Mouse (Mus musculus) embryonic facial prominence, embryonic 13.5 days (tissue): ENCODE measurements around the gene Nradd. TPM values are rescaled to one million over a fixed set of nuclear protein-coding genes. Genes with fewer than 3 reads are reported as not detected.

Source experiments
- ATAC-seq: fragments of 200-750 bp; cut with Nextera tagmentation; 2 replicates; pipeline ENCODE4 v1.8.0; 2017; ENCODE audit warnings: low read depth; ENCODE audit not compliant: insufficient number of reproducible peaks, insufficient read depth, low FRiP score, low TSS enrichment
- H3K27ac ChIP-seq: fragments of 300-500 bp; sonication (generic); 2 replicates; pipeline ENCODE4 v1.5.1; 2015; ENCODE audit warnings: moderate library complexity, mild to moderate bottlenecking, inconsistent platforms
- H3K27me3 ChIP-seq: fragments of 300-500 bp; sonication (generic); 2 replicates; pipeline ENCODE4 v1.6.1; 2015; ENCODE audit warnings: mild to moderate bottlenecking, inconsistent platforms
- H3K36me3 ChIP-seq: fragments of 300-500 bp; sonication (generic); 2 replicates; pipeline ENCODE4 v1.6.1; 2015; ENCODE audit warnings: mild to moderate bottlenecking, inconsistent platforms
- H3K4me1 ChIP-seq: fragments of 300-500 bp; sonication (generic); 2 replicates; pipeline ENCODE4 v1.6.1; 2015; ENCODE audit warnings: inconsistent platforms
- H3K4me2 ChIP-seq: fragments of 300-500 bp; sonication (generic); 2 replicates; pipeline ENCODE4 v1.6.1; 2015; ENCODE audit warnings: moderate library complexity, mild to moderate bottlenecking, inconsistent platforms
- H3K4me3 ChIP-seq: fragments of 300-500 bp; sonication (generic); 2 replicates; pipeline ENCODE4 v1.5.1; 2015; ENCODE audit warnings: mild to moderate bottlenecking, inconsistent platforms
- H3K9ac ChIP-seq: fragments of 300-500 bp; sonication (generic); 2 replicates; pipeline ENCODE4 v1.6.1; 2015; ENCODE audit warnings: mild to moderate bottlenecking, inconsistent platforms
- H3K9me3 ChIP-seq: fragments of 300-500 bp; sonication (generic); 2 replicates; pipeline ENCODE4 v1.6.1; 2016; ENCODE audit warnings: inconsistent platforms
- WGBS: fragments of 180-500 bp; shearing (Covaris S2); methylation state at CpG from one replicate; pipeline ENCODE4 v1.1.7; 2015; ENCODE audit warnings: mixed read lengths; 5-methylcytosine and 5-hydroxymethylcytosine counted together
- polyA plus RNA-seq: library from polyadenylated mRNA; unstranded; fragments of >200 nt; fragmentation: Nextera tagmentation; extraction: Ambion mirVana; gene quantifications from 2 replicates; pipeline ENCODE4 v1.2.1, GENCODE M21; 2015

Gene Nradd
- polyA plus RNA-seq, 1 experiment from 2014 or later: 77.5 TPM

- Histone ChIP-seq H3K27me3 (peaks cover 53% of the 10 kb centered on the region), H3K36me3 (no peaks in the 10 kb centered on the region), H3K4me1 (peaks cover 17% of the 10 kb centered on the region), H3K9ac (no peak overlapping the region), H3K27ac (no peak overlapping the region), H3K4me3 (no peak overlapping the region), H3K4me2 (no peak overlapping the region), H3K9me3 (no peaks in the 10 kb centered on the region)
- 81% methylated on average over 15 of the region's 15 CpGs for WGBS
- no peak for ATAC-seq
These were observed 5.9 kb upstream of the Nradd start for GRCm38 (mm10) chr9:110630171-110630570.

DNA sequence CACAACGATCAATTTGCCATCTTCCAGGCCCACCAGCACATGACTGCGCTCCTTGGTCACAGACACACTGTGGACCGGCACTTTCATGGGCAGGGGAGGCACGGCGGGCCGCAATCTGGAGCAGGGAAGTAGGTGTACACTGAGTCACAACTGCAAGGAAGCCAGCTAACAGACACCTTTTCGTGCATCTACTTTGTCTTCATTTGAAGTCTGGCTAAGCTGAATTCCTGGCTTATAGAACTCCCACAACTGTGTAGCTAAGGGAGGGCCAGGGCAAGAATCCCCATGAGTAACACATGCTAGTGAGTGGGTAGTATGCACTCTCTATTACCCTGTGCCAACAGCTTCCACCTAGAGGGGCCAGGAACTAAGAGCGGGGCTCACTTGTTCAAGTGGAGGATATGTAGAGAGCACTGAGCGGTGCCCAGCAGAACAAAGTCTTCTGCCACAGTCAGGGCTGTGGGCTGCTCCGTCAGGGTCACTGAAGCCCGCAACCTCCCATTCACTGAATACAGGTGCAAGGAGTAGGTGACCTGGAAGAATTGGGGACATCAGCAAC lies 1.2 kb upstream of the Nradd start:
- ATAC-seq: no peak
- Histone ChIP-seq H3K9me3 (no peaks in the 10 kb centered on the region), H3K9ac (peak overlapping the region; percentile 78), H3K4me3 (peak overlapping the region; percentile 61), H3K36me3 (peaks cover 25% of the 10 kb centered on the region), H3K4me1 (peaks cover 29% of the 10 kb centered on the region), H3K4me2 (peak overlapping the region; percentile 96), H3K27ac (peak overlapping the region; percentile 96), H3K27me3 (peaks cover 6% of the 10 kb centered on the region)
- 66% methylated on average over 11 of the region's 11 CpGs for WGBS

DNA sequence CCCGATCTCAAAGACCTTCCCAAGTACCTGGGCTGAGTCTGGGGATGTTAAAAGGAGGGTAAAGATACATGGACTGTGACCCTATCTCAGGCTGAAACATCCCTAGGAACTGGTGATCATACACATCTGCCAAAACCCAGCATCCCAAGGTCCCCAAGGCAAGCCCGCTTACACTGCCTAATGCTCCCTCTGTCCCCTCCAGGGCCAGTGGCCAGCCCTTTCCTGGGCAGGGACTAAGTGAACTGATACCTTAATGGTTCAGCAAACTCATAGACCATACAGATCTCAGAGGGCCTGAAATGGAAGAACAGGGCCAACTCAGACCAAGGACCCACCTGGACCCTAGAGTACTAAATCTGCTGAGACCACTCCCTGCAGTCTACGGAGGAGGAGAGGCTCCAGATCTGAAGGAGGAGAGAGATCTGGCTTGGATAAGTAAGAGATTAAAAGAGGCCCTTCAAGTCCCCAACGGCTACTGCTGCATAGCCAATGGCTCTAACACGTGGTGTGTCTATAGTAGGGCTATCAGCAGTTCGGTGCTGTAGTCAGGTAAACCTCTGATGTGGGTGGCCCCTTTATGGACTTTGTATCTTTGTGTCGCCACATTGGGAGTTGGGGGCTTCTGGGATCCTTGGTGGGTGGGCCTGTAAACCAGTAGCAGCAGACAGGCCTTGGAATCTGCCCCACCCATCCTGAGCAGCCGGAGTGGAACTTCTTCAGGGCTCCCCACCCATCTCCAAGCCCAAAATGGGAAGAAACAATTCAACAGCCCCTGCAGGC lies 646 bp downstream of the Nradd start:
- Histone ChIP-seq H3K36me3 (peaks cover 43% of the 10 kb centered on the region), H3K27ac (peak overlapping the region; percentile 96), H3K4me2 (peak overlapping the region; percentile 96), H3K9ac (peak overlapping the region; percentile 78), H3K4me3 (peak overlapping the region; percentile 61), H3K9me3 (no peaks in the 10 kb centered on the region), H3K27me3 (no peaks in the 10 kb centered on the region), H3K4me1 (peaks cover 29% of the 10 kb centered on the region)
- ATAC-seq: no peak
- 34% methylated on average over 8 of the region's 8 CpGs for WGBS

GRCm38 (mm10) chr9:110622621-110623219 lies 1.5 kb downstream of the Nradd start:
- WGBS: 85% methylated on average over 12 of the region's 12 CpGs
- Histone ChIP-seq H3K9me3 (no peaks in the 10 kb centered on the region; the same call in 1 of the 2 replicates), H3K27me3 (no peaks in the 10 kb centered on the region), H3K36me3 (peaks cover 52% of the 10 kb centered on the region), H3K4me1 (peaks cover 29% of the 10 kb centered on the region), H3K4me3 (peak overlapping the region; percentile 61), H3K27ac (no peak overlapping the region; the same call in 1 of the 2 replicates), H3K4me2 (peak overlapping the region; percentile 96), H3K9ac (peak overlapping the region; percentile 78; the same call in 1 of the 2 replicates)
- no peak for ATAC-seq

DNA sequence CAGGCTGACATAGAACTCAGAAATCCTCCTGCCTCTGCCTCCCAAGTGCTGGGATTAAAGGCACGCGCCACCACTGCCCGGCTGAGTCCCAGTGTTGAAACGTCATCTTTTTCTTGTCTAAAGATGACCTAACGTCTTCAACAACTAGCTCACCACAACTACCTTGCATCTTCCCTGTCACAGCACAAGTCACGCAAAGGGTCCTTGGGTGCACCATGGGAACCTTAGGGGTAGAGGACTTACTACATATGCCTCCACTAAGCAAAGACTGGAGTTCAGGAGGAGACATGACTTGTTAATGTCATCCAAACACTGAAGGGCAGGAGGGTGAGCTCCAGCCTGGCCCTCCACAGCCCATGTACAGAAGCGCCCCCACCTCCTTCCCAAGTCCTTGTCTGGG lies 3.6 kb downstream of the Nradd start:
- no peak overlapping the region for H3K27ac ChIP-seq
- no peak overlapping the region for H3K4me3 ChIP-seq
- H3K36me3 ChIP-seq: peaks cover 67% of the 10 kb centered on the region
- H3K27me3 ChIP-seq: no peaks in the 10 kb centered on the region
- 92% methylated on average over 7 of the region's 7 CpGs for WGBS
- peaks cover 26% of the 10 kb centered on the region for H3K4me1 ChIP-seq
- no peak for ATAC-seq
- no peaks in the 10 kb centered on the region; the same call in 1 of the 2 replicates for H3K9me3 ChIP-seq
- no peak overlapping the region for H3K4me2 ChIP-seq
- no peak overlapping the region for H3K9ac ChIP-seq

DNA sequence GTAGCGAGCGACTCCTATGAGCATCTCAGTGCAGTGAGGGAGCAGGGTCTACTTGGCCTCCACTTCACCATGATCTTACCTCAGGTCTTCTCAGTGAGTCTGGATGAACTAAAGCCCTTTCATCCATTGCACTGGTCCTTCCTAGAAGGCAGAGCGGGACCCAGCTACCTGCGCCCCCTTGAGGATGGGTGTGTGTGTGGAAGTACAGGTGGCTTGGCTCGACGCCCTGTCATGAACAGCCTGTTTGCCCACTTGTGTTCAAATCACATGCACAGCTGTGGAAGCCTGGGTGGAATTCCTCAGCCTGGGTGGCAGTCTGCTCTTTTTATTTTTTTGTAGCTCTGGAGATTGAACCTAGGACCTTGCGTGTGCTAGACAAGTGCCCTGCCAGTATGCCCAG lies 4.1 kb downstream of the Nradd start:
- H3K27ac ChIP-seq: no peak overlapping the region
- H3K9me3 ChIP-seq: no peaks in the 10 kb centered on the region; the same call in 1 of the 2 replicates
- no peak overlapping the region for H3K4me2 ChIP-seq
- no peak overlapping the region for H3K4me3 ChIP-seq
- H3K4me1 ChIP-seq: peaks cover 21% of the 10 kb centered on the region
- no peak overlapping the region for H3K9ac ChIP-seq
- H3K36me3 ChIP-seq: peaks cover 72% of the 10 kb centered on the region
- WGBS: 91% methylated on average over 7 of the region's 7 CpGs
- no peak for ATAC-seq
- H3K27me3 ChIP-seq: no peaks in the 10 kb centered on the region

- no peak overlapping the region for H3K4me2 ChIP-seq
- peaks cover 86% of the 10 kb centered on the region for H3K36me3 ChIP-seq
- no peak overlapping the region for H3K4me3 ChIP-seq
- ATAC-seq: no peak
- 84% methylated on average over 3 of the region's 3 CpGs for WGBS
- no peaks in the 10 kb centered on the region for H3K27me3 ChIP-seq
- no peaks in the 10 kb centered on the region; the same call in 1 of the 2 replicates for H3K9me3 ChIP-seq
- peaks cover 3% of the 10 kb centered on the region; the same call in 1 of the 2 replicates for H3K4me1 ChIP-seq
- H3K9ac ChIP-seq: no peak overlapping the region
- no peak overlapping the region for H3K27ac ChIP-seq
These were observed 7.2 kb downstream of the Nradd start for GRCm38 (mm10) chr9:110617081-110617480.

DNA sequence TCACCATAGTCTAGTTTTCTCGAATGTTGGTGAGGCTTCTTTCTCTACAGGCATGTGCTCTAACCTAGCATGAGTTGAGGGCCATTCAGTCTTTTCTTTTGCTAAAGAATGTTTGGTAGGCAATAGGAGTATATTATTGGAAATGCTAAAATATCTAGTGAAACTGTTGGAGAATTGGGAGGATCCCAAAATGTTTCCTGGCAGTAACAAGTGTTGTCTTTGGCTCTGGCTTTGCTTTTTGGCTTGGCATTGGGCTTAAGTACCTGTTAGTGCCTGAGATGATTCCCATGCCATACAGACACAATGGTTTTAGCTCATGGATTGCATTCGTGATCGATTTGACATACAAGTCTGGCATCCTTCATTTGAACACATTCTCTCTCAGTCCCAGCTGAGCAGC lies 12.8 kb downstream of the Nradd start:
- H3K9me3 ChIP-seq: no peaks in the 10 kb centered on the region
- no peaks in the 10 kb centered on the region for H3K4me1 ChIP-seq
- H3K36me3 ChIP-seq: peaks cover 73% of the 10 kb centered on the region
- no peak overlapping the region for H3K9ac ChIP-seq
- WGBS: 91% methylated on average over 3 of the region's 3 CpGs
- no peak overlapping the region for H3K27ac ChIP-seq
- no peak overlapping the region for H3K4me3 ChIP-seq
- H3K4me2 ChIP-seq: no peak overlapping the region
- no peaks in the 10 kb centered on the region for H3K27me3 ChIP-seq
- no peak for ATAC-seq

GRCm38 (mm10) chr9:110583521-110583920 lies 40.7 kb downstream of the Nradd start:
- no peak overlapping the region for H3K27ac ChIP-seq
- H3K36me3 ChIP-seq: peaks cover 18% of the 10 kb centered on the region
- no peak overlapping the region for H3K9ac ChIP-seq
- H3K27me3 ChIP-seq: no peaks in the 10 kb centered on the region
- no peak overlapping the region for H3K4me2 ChIP-seq
- no peak for ATAC-seq
- H3K4me3 ChIP-seq: no peak overlapping the region
- no peaks in the 10 kb centered on the region for H3K4me1 ChIP-seq
- no peaks in the 10 kb centered on the region for H3K9me3 ChIP-seq
- 81% methylated on average over 1 of the region's 1 CpGs for WGBS

- Histone ChIP-seq H3K9me3 (no peaks in the 10 kb centered on the region), H3K4me2 (no peak overlapping the region), H3K4me3 (no peak overlapping the region), H3K36me3 (peaks cover 23% of the 10 kb centered on the region), H3K27me3 (no peaks in the 10 kb centered on the region), H3K4me1 (no peaks in the 10 kb centered on the region), H3K27ac (no peak overlapping the region), H3K9ac (no peak overlapping the region)
- WGBS: 79% methylated on average over 2 of the region's 2 CpGs
- no peak for ATAC-seq
These were observed 42.1 kb downstream of the Nradd start for GRCm38 (mm10) chr9:110582161-110582560.
